Mouse (Mus musculus): ENCODE measurements around the gene Gm9603. TPM values are rescaled to one million over a fixed set of nuclear protein-coding genes. Genes with fewer than 3 reads are reported as not detected.
"Not testable (repeated sequence)": the region's sequence is repeated elsewhere in the genome, so short reads cannot be mapped to it uniquely, and the experiment has no call there.

The Gm9603 gene
- not detected in 2 replicates for polyA plus RNA-seq (2015; fragmentation: Nextera tagmentation; extraction: Ambion mirVana)

GRCm38 (mm10) chr14:5687357-5687756, at the start of gene Gm9603:
Gene Gm9603, minus strand, starts transcription at chr14:5687457.
- H3K36me3 ChIP-seq, result not testable (repeated sequence)

DNA sequence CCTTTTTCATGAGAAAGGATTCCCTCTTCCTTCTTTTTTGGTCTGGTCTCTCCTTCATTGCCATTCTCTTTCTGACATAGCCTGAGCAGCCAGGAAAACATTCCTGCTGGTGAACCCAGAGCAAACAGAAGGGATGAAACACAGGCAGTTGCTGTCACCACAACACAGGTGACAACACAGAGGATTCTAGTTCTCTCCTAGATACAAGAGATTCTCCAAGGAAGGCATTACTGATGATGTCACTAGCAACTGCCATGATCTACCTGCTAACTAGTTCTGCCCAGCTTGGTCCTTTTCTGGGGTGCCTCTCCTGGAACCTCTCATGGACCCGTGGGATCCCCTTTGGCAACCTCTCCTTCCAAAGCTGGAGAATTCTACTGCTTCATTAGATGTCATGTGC, 54.3 kb downstream of the Gm9603 start, which contains the start of gene Gm8265:
Gm8265 (minus strand) TSS at position 101 of the 400 bp plus-strand sequence.
- not testable (repeated sequence) for H3K4me2 ChIP-seq; H3K27ac ChIP-seq; H3K4me1 ChIP-seq (replicated peaks); H3K27me3 ChIP-seq; H3K9ac ChIP-seq; H3K9me3 ChIP-seq (replicated peaks); ATAC-seq (replicated peaks; ENCODE audit: insufficient number of reproducible peaks, insufficient read depth, low FRiP score, low read depth); H3K4me3 ChIP-seq; H3K36me3 ChIP-seq
- WGBS, result no CpG with 5 or more reads among the region's 1 CpGs

More at GRCm38 (mm10) chr14:5687357-5687756, at the start of gene Gm9603:
- H3K4me2 ChIP-seq; H3K4me3 ChIP-seq; H3K27me3 ChIP-seq; H3K9ac ChIP-seq; H3K4me1 ChIP-seq (replicated peaks); H3K9me3 ChIP-seq (replicated peaks); H3K27ac ChIP-seq; ATAC-seq (replicated peaks; ENCODE audit: insufficient number of reproducible peaks, insufficient read depth, low FRiP score, low read depth): not testable (repeated sequence)
- whole genome bisulfite sequencing, result no CpG with 5 or more reads among the region's 2 CpGs

Other genes with a start within 250 kb of the Gm9603 start
- 0.19 and 0.23 TPM in 2 replicates for gene Gm3194, start 232.0 kb downstream of the Gm9603 start, polyA plus RNA-seq (2015; fragmentation: Nextera tagmentation; extraction: Ambion mirVana)
- not detected in 2 replicates for gene Gm8246, start 209.6 kb downstream of the Gm9603 start, polyA plus RNA-seq (2015; fragmentation: Nextera tagmentation; extraction: Ambion mirVana)
- gene Gm3187, start 203.2 kb downstream of the Gm9603 start, polyA plus RNA-seq (2015; fragmentation: Nextera tagmentation; extraction: Ambion mirVana), result not detected in 2 replicates
- 0.32 and 0.52 TPM in 2 replicates for gene Gm3488, start 185.8 kb downstream of the Gm9603 start, polyA plus RNA-seq (2015; fragmentation: Nextera tagmentation; extraction: Ambion mirVana)
- not detected in 2 replicates for gene Gm3532, start 149.0 kb downstream of the Gm9603 start, polyA plus RNA-seq (2015; fragmentation: Nextera tagmentation; extraction: Ambion mirVana)
- gene Gm8265, start 54.4 kb downstream of the Gm9603 start, polyA plus RNA-seq (2015; fragmentation: Nextera tagmentation; extraction: Ambion mirVana), result not detected in 2 replicates
- gene Gm3373, start 54.1 kb upstream of the Gm9603 start, polyA plus RNA-seq (2015; fragmentation: Nextera tagmentation; extraction: Ambion mirVana), result not detected in 2 replicates
- gene Gm3383, start 120.5 kb upstream of the Gm9603 start, polyA plus RNA-seq (2015; fragmentation: Nextera tagmentation; extraction: Ambion mirVana), result 0.34 and 0.50 TPM in 2 replicates
- gene Gm3424, start 142.9 kb upstream of the Gm9603 start, polyA plus RNA-seq (2015; fragmentation: Nextera tagmentation; extraction: Ambion mirVana), result not detected in 2 replicates
- 0.06 and 0.08 TPM in 2 replicates for gene Gm8237, start 192.9 kb upstream of the Gm9603 start, polyA plus RNA-seq (2015; fragmentation: Nextera tagmentation; extraction: Ambion mirVana)

Measured in heart, embryonic 15.5 days (tissue).